Mouse (Mus musculus): ENCODE results near the gene Myct1. TPM values are rescaled to one million over a fixed set of nuclear protein-coding genes. Genes with fewer than 3 reads are reported as not detected.

Myct1 gene
- polyA plus RNA-seq, 1 experiment from 2014 or later = 3.8 TPM

GRCm38 (mm10) chr10:5633672-5634200, 40.2 kb downstream of the Myct1 start:
- Histone ChIP-seq H3K27ac (ENCODE audit: low read depth, low read length) (no peak overlapping the region), H3K9ac (ENCODE audit: low read depth, low read length) (no peak overlapping the region), H3K9me3 (replicated peaks; ENCODE audit: control insufficient read depth, low read length) (peaks cover 4% of the 10 kb centered on the region; the same call in 1 of the 2 replicates), H3K36me3 (ENCODE audit: control insufficient read depth, insufficient read depth, low read length) (no peaks in the 10 kb centered on the region), H3K4me2 (no peak overlapping the region), H3K4me3 (ENCODE audit: low read depth, low read length) (no peak overlapping the region), H3K4me1 (ENCODE audit: control insufficient read depth, insufficient read depth, low read length) (no peaks in the 10 kb centered on the region), H3K27me3 (ENCODE audit: control insufficient read depth, insufficient read depth, low read length) (no peaks in the 10 kb centered on the region)
- no peak for ATAC-seq (replicated peaks; ENCODE audit: insufficient number of reproducible peaks, low FRiP score, low TSS enrichment)
- WGBS (ENCODE audit: insufficient replicate concordance) = 63% methylated on average over 4 of the region's 4 CpGs

GRCm38 (mm10) chr10:5634336-5634735, 40.8 kb downstream of the Myct1 start:
- Histone ChIP-seq H3K36me3 (ENCODE audit: control insufficient read depth, insufficient read depth, low read length) (no peaks in the 10 kb centered on the region), H3K9me3 (replicated peaks; ENCODE audit: control insufficient read depth, low read length) (no peaks in the 10 kb centered on the region), H3K4me3 (ENCODE audit: low read depth, low read length) (no peak overlapping the region), H3K9ac (ENCODE audit: low read depth, low read length) (no peak overlapping the region), H3K27me3 (ENCODE audit: control insufficient read depth, insufficient read depth, low read length) (no peaks in the 10 kb centered on the region), H3K4me2 (no peak overlapping the region), H3K27ac (ENCODE audit: low read depth, low read length) (no peak overlapping the region), H3K4me1 (ENCODE audit: control insufficient read depth, insufficient read depth, low read length) (no peaks in the 10 kb centered on the region)
- ATAC-seq (replicated peaks; ENCODE audit: insufficient number of reproducible peaks, low FRiP score, low TSS enrichment) = no peak
- WGBS (ENCODE audit: insufficient replicate concordance) = 15% methylated on average over 1 of the region's 1 CpGs

GRCm38 (mm10) chr10:5637322-5637721, 43.7 kb downstream of the Myct1 start:
- Histone ChIP-seq H3K27me3 (ENCODE audit: control insufficient read depth, insufficient read depth, low read length) (no peaks in the 10 kb centered on the region), H3K36me3 (ENCODE audit: control insufficient read depth, insufficient read depth, low read length) (no peaks in the 10 kb centered on the region), H3K4me2 (no peak overlapping the region), H3K9ac (ENCODE audit: low read depth, low read length) (no peak overlapping the region), H3K4me1 (ENCODE audit: control insufficient read depth, insufficient read depth, low read length) (no peaks in the 10 kb centered on the region), H3K4me3 (ENCODE audit: low read depth, low read length) (no peak overlapping the region), H3K27ac (ENCODE audit: low read depth, low read length) (no peak overlapping the region), H3K9me3 (replicated peaks; ENCODE audit: control insufficient read depth, low read length) (no peaks in the 10 kb centered on the region)
- 56% methylated on average over 4 of the region's 4 CpGs for WGBS (ENCODE audit: insufficient replicate concordance)
- no peak for ATAC-seq (replicated peaks; ENCODE audit: insufficient number of reproducible peaks, low FRiP score, low TSS enrichment)

- Histone ChIP-seq H3K9ac (ENCODE audit: low read depth, low read length) (no peak within 1 kb of the TSS), H3K9me3 (replicated peaks; ENCODE audit: control insufficient read depth, low read length) (no peaks in the 10 kb centered on the region), H3K4me2 (no peak within 1 kb of the TSS), H3K27me3 (ENCODE audit: control insufficient read depth, insufficient read depth, low read length) (no peaks in the 10 kb centered on the region), H3K4me3 (ENCODE audit: low read depth, low read length) (no peak within 1 kb of the TSS), H3K4me1 (ENCODE audit: control insufficient read depth, insufficient read depth, low read length) (no peaks in the 10 kb centered on the region), H3K27ac (ENCODE audit: low read depth, low read length) (no peak within 1 kb of the TSS), H3K36me3 (ENCODE audit: control insufficient read depth, insufficient read depth, low read length) (no peaks in the 10 kb centered on the region)
- no peak for ATAC-seq (replicated peaks; ENCODE audit: insufficient number of reproducible peaks, low FRiP score, low TSS enrichment)
- WGBS (ENCODE audit: insufficient replicate concordance) = 24% methylated on average over 8 of the region's 8 CpGs
These were observed 45.5 kb downstream of the Myct1 start, which contains the start of gene Vip for GRCm38 (mm10) chr10:5639112-5639511. Gene Vip (plus strand): TSS chr10:5639218.

Other genes starting within 250 kb of the Myct1 start
- 13.7 and 18.2 TPM in 2 replicates for gene Syne1, start 42.3 kb upstream of the Myct1 start, polyA plus RNA-seq (2014; fragmentation: Nextera tagmentation; extraction: Ambion mirVana)
- not detected in 2 replicates for gene Vip, start 45.4 kb downstream of the Myct1 start, polyA plus RNA-seq (2014; fragmentation: Nextera tagmentation; extraction: Ambion mirVana)
- gene Fbxo5, start 211.8 kb downstream of the Myct1 start, polyA plus RNA-seq (2014; fragmentation: Nextera tagmentation; extraction: Ambion mirVana) = 57.2 and 59.2 TPM in 2 replicates
- gene Mtrf1l, start 230.1 kb downstream of the Myct1 start, polyA plus RNA-seq (2014; fragmentation: Nextera tagmentation; extraction: Ambion mirVana) = 12.6 and 16.2 TPM in 2 replicates